Mouse (Mus musculus): Measurements from ENCODE around the gene Adamtsl5. TPM values are rescaled to one million over a fixed set of nuclear protein-coding genes. Genes with fewer than 3 reads are reported as not detected.
A peak's percentile ranks its signal among the peaks of the same experiment; 100 is the strongest.

Adamtsl5 gene
- polyA plus RNA-seq, 1 experiment from 2014 or later: 5.3 TPM

- H3K9ac ChIP-seq: 0 out of 2 replicates have a peak overlapping the region, but pooled peaks have one; percentile 14
- H3K4me1 ChIP-seq (replicated peaks): peaks cover 54% of the 10 kb centered on the region
- no peaks in the 10 kb centered on the region for H3K9me3 ChIP-seq (replicated peaks)
- H3K4me2 ChIP-seq: peak overlapping the region; percentile 5; the same call in 1 of the 2 replicates
- peaks cover 17% of the 10 kb centered on the region for H3K36me3 ChIP-seq
- no peak overlapping the region for H3K27ac ChIP-seq (ENCODE audit: poor library complexity, severe bottlenecking)
- WGBS: 39% methylated on average over 27 of the region's 27 CpGs
- H3K4me3 ChIP-seq: no peak overlapping the region
- H3K27me3 ChIP-seq (replicated peaks): peaks cover 78% of the 10 kb centered on the region
- no peak for ATAC-seq (ENCODE audit: insufficient number of reproducible peaks, low FRiP score)
Observed at GRCm38 (mm10) chr10:80315315-80315714, 32.9 kb downstream of the Adamtsl5 start.

DNA sequence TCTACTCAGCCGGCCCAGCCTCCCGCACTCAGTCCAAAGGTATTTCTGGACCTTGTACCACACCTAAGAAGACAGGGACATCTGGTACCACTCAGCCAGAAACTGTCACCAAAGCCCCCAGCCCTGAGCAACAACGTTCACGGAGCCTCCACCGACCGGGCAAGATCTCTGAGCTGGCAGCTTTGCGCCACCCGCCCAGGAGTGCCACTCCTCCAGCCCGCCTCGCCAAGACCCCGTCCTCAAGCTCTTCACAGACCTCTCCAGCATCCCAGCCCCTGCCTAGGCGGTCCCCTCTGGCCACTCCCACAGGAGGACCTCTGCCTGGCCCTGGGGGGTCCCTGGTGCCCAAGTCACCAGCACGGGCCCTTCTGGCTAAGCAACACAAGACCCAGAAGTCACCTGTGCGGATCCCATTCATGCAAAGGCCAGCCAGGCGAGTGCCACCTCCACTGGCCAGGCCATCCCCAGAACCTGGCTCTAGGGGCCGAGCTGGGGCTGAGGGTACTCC, 33.7 kb downstream of the Adamtsl5 start:
- peaks cover 17% of the 10 kb centered on the region for H3K36me3 ChIP-seq
- no peak for ATAC-seq (ENCODE audit: insufficient number of reproducible peaks, low FRiP score)
- H3K4me2 ChIP-seq: peak overlapping the region; percentile 5; the same call in 1 of the 2 replicates
- no peak overlapping the region for H3K4me3 ChIP-seq
- 40% methylated on average over 16 of the region's 16 CpGs for WGBS
- peaks cover 83% of the 10 kb centered on the region for H3K27me3 ChIP-seq (replicated peaks)
- no peak overlapping the region for H3K27ac ChIP-seq (ENCODE audit: poor library complexity, severe bottlenecking)
- H3K9ac ChIP-seq: no peak overlapping the region
- H3K9me3 ChIP-seq (replicated peaks): no peaks in the 10 kb centered on the region
- peaks cover 52% of the 10 kb centered on the region for H3K4me1 ChIP-seq (replicated peaks)

GRCm38 (mm10) chr10:80313627-80314201, 34.5 kb downstream of the Adamtsl5 start:
- Histone ChIP-seq H3K4me2 (peak overlapping the region; percentile 1), H3K9me3 (replicated peaks) (no peaks in the 10 kb centered on the region), H3K4me1 (replicated peaks) (peaks cover 46% of the 10 kb centered on the region), H3K4me3 (no peak overlapping the region), H3K27me3 (replicated peaks) (peaks cover 92% of the 10 kb centered on the region), H3K27ac (ENCODE audit: poor library complexity, severe bottlenecking) (no peak overlapping the region), H3K36me3 (peaks cover 15% of the 10 kb centered on the region), H3K9ac (peak overlapping the region; percentile 32; the same call in 1 of the 2 replicates)
- WGBS: 28% methylated on average over 20 of the region's 20 CpGs
- no peak for ATAC-seq (ENCODE audit: insufficient number of reproducible peaks, low FRiP score)

DNA sequence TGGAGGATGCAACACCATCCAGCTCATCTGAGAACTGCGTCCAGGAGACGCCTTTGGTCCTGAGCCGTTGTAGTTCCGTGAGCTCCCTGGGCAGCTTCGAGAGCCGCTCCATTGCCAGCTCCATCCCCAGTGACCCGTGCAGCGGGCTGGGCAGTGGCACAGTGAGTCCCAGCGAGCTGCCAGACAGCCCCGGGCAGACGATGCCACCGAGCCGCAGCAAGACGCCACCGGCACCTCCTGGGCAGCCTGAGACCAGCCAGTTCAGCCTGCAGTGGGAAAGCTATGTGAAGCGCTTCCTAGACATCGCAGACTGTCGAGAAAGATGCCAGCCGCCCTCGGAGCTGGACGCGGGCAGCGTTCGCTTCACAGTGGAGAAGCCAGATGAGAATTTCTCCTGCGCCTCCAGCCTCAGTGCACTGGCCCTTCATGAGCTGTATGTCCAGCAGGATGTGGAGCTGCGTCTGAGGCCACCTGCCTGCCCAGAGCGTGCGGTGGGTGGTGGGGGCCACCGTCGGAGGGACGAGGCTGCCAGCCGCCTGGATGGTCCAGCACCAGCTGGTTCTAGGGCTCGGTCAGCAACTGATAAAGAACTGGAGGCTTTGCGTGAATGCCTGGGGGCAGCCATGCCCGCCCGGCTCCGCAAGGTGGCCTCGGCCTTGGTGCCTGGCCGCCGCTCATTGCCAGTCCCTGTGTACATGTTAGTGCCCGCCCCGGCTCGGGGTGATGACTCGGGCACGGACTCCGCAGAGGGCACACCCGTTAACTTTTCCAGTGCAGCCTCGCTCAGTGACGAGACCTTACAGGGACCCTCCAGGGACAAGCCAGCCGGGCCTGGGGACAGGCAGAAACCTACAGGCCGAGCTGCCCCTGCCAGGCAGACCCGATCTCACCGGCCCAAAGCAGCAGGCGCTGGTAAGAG, 35.4 kb downstream of the Adamtsl5 start:
- H3K27me3 ChIP-seq (replicated peaks): peaks cover 98% of the 10 kb centered on the region
- H3K36me3 ChIP-seq: peaks cover 6% of the 10 kb centered on the region
- peaks cover 46% of the 10 kb centered on the region for H3K4me1 ChIP-seq (replicated peaks)
- H3K4me2 ChIP-seq: no peak overlapping the region
- H3K9me3 ChIP-seq (replicated peaks): no peaks in the 10 kb centered on the region
- H3K27ac ChIP-seq (ENCODE audit: poor library complexity, severe bottlenecking): no peak overlapping the region
- 0 out of 2 replicates have a peak overlapping the region, but pooled peaks have one; percentile 32 for H3K9ac ChIP-seq
- no peak for ATAC-seq (ENCODE audit: insufficient number of reproducible peaks, low FRiP score)
- no peak overlapping the region for H3K4me3 ChIP-seq
- 56% methylated on average over 54 of the region's 54 CpGs for WGBS

GRCm38 (mm10) chr10:80311560-80311959, 36.7 kb downstream of the Adamtsl5 start:
- no peaks in the 10 kb centered on the region for H3K36me3 ChIP-seq
- no peak overlapping the region for H3K4me3 ChIP-seq
- H3K27me3 ChIP-seq (replicated peaks): peaks cover 98% of the 10 kb centered on the region
- peaks cover 34% of the 10 kb centered on the region for H3K4me1 ChIP-seq (replicated peaks)
- H3K4me2 ChIP-seq: no peak overlapping the region
- WGBS: 72% methylated on average over 16 of the region's 16 CpGs
- H3K9ac ChIP-seq: no peak overlapping the region
- no peak for ATAC-seq (ENCODE audit: insufficient number of reproducible peaks, low FRiP score)
- no peaks in the 10 kb centered on the region for H3K9me3 ChIP-seq (replicated peaks)
- no peak overlapping the region for H3K27ac ChIP-seq (ENCODE audit: poor library complexity, severe bottlenecking)

DNA sequence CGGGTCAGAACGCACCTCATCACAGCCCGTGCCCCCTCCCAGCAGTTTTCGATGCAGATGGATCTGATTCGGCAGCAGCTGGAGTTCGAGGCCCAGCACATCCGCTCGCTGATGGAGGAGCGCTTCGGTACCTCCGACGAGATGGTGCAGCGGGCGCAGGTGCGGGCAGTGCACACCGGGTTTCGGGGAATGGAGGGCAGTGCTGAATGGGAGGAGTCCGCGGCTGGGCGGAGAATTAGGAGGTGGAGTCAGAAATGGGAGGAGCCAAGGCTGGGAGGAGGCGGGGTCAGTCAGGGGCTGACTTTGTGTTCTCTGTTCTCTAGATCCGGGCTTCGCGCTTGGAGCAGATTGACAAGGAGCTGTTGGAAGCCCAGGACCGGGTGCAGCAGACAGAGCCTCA, 43.4 kb downstream of the Adamtsl5 start:
- Histone ChIP-seq H3K4me3 (0 out of 2 replicates have a peak overlapping the region, but pooled peaks have one; percentile 2), H3K4me1 (replicated peaks) (peaks cover 13% of the 10 kb centered on the region), H3K27me3 (replicated peaks) (peaks cover 91% of the 10 kb centered on the region), H3K9ac (no peak overlapping the region), H3K9me3 (replicated peaks) (no peaks in the 10 kb centered on the region), H3K36me3 (no peaks in the 10 kb centered on the region), H3K4me2 (peak overlapping the region; percentile 37), H3K27ac (ENCODE audit: poor library complexity, severe bottlenecking) (no peak overlapping the region)
- WGBS: 8% methylated on average over 25 of the region's 25 CpGs
- ATAC-seq (ENCODE audit: insufficient number of reproducible peaks, low FRiP score): 0 out of 2 replicates have a peak, but pooled peaks have one; percentile 33

DNA sequence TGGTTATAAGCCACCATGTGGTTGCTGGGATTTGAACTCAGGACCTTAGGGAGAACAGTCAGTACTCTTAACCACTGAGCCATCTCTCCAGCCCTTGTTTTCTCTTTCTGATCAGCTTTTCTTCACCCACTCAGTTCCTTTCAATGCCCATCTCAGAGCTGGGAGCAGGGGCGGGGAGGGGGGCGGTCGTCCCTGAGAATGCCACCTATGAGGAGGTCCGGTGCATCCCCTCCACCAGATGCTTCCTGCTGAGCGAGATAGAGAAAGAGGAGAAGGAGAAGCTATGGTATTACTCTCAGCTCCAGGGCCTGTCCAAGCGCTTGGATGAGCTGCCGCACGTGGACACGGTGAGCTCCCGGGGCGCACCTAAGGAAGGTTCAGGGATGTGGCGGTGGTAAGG, 43.8 kb downstream of the Adamtsl5 start:
- H3K27me3 ChIP-seq (replicated peaks): peaks cover 93% of the 10 kb centered on the region
- H3K4me1 ChIP-seq (replicated peaks): peaks cover 13% of the 10 kb centered on the region
- no peak overlapping the region for H3K27ac ChIP-seq (ENCODE audit: poor library complexity, severe bottlenecking)
- H3K9me3 ChIP-seq (replicated peaks): no peaks in the 10 kb centered on the region
- H3K4me2 ChIP-seq: peak overlapping the region; percentile 37; the same call in 1 of the 2 replicates
- H3K4me3 ChIP-seq: 0 out of 2 replicates have a peak overlapping the region, but pooled peaks have one; percentile 2
- no peak overlapping the region for H3K9ac ChIP-seq
- 16% methylated on average over 12 of the region's 12 CpGs for WGBS
- ATAC-seq (ENCODE audit: insufficient number of reproducible peaks, low FRiP score): no peak
- no peaks in the 10 kb centered on the region for H3K36me3 ChIP-seq

GRCm38 (mm10) chr10:80302471-80302881, 45.7 kb downstream of the Adamtsl5 start:
- H3K27ac ChIP-seq (ENCODE audit: poor library complexity, severe bottlenecking): no peak overlapping the region
- no peaks in the 10 kb centered on the region for H3K36me3 ChIP-seq
- no peaks in the 10 kb centered on the region for H3K9me3 ChIP-seq (replicated peaks)
- H3K27me3 ChIP-seq (replicated peaks): peaks cover 93% of the 10 kb centered on the region
- peak overlapping the region; percentile 36 for H3K4me2 ChIP-seq
- H3K4me1 ChIP-seq (replicated peaks): peaks cover 13% of the 10 kb centered on the region
- H3K9ac ChIP-seq: no peak overlapping the region; the same call in 1 of the 2 replicates
- H3K4me3 ChIP-seq: no peak overlapping the region
- peak; percentile 35; the same call in 1 of the 2 replicates for ATAC-seq (ENCODE audit: insufficient number of reproducible peaks, low FRiP score)
- 7% methylated on average over 9 of the region's 9 CpGs for WGBS

DNA sequence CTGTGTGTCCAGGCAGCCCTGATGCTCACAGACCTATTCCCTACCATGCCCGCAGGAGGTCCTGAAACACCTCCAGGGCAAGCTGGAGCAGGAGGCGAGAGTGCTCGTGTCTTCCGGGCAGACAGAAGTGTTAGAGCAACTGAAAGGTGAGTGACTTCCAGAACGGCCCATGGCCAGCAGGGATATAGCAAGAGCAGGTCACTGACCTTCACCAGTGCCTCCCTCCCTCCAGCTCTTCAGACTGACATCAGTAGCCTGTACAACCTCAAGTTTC, 46.2 kb downstream of the Adamtsl5 start:
- Histone ChIP-seq H3K4me2 (peak overlapping the region; percentile 36), H3K9ac (no peak overlapping the region), H3K9me3 (replicated peaks) (no peaks in the 10 kb centered on the region), H3K36me3 (no peaks in the 10 kb centered on the region), H3K27me3 (replicated peaks) (peaks cover 93% of the 10 kb centered on the region), H3K4me1 (replicated peaks) (peaks cover 13% of the 10 kb centered on the region), H3K4me3 (no peak overlapping the region), H3K27ac (ENCODE audit: poor library complexity, severe bottlenecking) (no peak overlapping the region)
- no peak for ATAC-seq (ENCODE audit: insufficient number of reproducible peaks, low FRiP score)
- 53% methylated on average over 5 of the region's 5 CpGs for WGBS

- Histone ChIP-seq H3K27ac (ENCODE audit: poor library complexity, severe bottlenecking) (no peak overlapping the region), H3K27me3 (replicated peaks) (peaks cover 93% of the 10 kb centered on the region), H3K9ac (no peak overlapping the region), H3K4me1 (replicated peaks) (peaks cover 15% of the 10 kb centered on the region), H3K36me3 (no peaks in the 10 kb centered on the region), H3K4me2 (peak overlapping the region; percentile 36), H3K9me3 (replicated peaks) (no peaks in the 10 kb centered on the region), H3K4me3 (no peak overlapping the region)
- ATAC-seq (ENCODE audit: insufficient number of reproducible peaks, low FRiP score): no peak
- 81% methylated on average over 10 of the region's 10 CpGs for WGBS
Observed at GRCm38 (mm10) chr10:80301256-80302081, 46.7 kb downstream of the Adamtsl5 start.

All from heart, embryonic 12.5 days (tissue).